Mouse (Mus musculus): ENCODE results near the gene Gk2.

The Gk2 gene

GRCm38 (mm10) chr5:97456816-97457215 is at the start of gene Gk2:
Gk2 (minus strand) TSS chr5:97457021.
- DNase-seq = no peak

GRCm38 (mm10) chr5:97498041-97498440 is 41.2 kb upstream of the Gk2 start:
- no peak for DNase-seq

DNA sequence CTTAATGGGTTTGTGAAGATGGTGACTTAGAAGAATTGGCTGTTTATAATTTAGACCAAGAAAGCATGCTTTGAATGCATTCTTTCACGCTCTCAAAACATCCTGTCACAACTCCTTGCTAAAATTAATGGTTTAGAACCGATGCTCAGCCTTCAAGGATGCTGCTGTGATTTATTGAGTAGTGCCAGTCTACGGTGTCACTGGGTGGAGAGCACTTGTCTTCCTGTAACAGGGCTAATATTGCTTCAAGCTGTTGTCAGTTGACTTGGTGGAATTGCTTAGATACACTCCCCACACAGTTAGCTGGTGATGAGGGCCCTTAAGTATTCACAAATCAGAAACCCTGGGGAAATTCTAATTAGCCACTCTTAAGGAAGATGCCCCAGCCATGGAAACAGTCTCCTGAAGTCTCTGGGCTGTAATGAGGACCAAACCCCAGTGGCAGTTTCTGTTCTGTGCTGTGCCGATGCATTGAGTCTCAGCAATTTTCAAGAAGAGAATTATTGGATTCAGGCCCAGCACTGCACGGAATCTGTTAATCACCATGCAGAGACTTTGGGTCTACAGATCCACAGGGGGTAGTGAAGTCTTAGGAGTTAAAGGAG is 38.8 kb upstream of the Gk2 start:
- no peak for DNase-seq

- no peak for DNase-seq
Observed at GRCm38 (mm10) chr5:97493421-97493820, 36.6 kb upstream of the Gk2 start.

- DNase-seq = no peak
Observed at GRCm38 (mm10) chr5:97486141-97486540, 29.3 kb upstream of the Gk2 start.

- DNase-seq = no peak
Observed at GRCm38 (mm10) chr5:97479991-97480390, 23.2 kb upstream of the Gk2 start.

- DNase-seq = no peak
Observed at GRCm38 (mm10) chr5:97467246-97467645, 10.4 kb upstream of the Gk2 start.

DNA sequence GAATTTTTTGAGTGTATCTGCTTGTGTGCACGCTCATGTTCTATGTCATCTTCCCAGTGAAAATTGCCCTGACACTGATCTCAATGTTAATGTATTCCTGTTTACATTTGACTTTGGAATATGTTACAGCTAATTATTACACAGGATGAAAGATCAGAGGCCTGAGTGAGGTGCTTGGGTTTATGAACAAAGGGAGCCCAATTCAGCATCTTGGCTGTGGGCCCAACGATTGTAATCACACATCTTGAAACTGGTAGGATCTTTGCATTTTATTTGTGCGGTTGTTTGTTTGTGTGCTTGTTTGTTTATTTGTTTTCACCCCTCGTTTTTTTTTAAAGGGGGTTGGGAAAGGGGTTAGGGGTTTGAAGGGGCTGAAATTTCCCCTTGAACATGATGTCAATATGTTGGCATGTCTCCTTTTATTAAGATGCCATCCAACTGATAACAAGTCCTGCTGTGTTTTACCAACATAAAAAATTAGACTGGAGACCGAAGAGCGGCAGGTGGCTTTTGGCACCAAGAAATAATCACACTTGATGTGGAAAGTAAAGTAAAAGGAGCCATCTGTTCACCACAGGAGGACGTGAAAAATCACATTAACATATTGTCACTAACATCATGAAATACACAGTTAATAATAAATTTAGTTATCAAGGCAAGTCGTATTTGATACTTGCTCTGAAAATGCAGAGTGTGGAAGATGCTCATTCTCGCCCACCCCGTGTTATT is 9.8 kb upstream of the Gk2 start:
- DNase-seq = no peak

- no peak for DNase-seq
Observed at GRCm38 (mm10) chr5:97465956-97466355, 9.1 kb upstream of the Gk2 start.

DNA sequence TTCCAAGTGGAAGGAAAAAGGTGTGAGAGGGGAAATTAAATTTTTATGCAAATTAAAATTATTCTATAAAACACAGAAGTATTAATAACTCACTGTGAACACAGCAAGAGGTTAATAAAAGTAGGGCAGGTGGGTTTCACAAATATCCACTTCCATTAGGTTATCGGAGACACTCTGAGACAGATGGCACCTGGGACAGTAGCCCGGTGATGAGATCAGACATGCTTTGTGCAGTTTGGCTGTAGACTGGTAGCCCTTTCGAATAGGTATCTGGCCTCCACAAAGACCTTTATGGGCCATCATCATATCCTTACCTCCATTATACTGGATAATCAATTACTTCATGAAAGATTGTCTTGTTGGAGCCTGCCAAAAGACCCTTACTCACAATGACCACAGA is 6.0 kb upstream of the Gk2 start:
- no peak for DNase-seq

DNA sequence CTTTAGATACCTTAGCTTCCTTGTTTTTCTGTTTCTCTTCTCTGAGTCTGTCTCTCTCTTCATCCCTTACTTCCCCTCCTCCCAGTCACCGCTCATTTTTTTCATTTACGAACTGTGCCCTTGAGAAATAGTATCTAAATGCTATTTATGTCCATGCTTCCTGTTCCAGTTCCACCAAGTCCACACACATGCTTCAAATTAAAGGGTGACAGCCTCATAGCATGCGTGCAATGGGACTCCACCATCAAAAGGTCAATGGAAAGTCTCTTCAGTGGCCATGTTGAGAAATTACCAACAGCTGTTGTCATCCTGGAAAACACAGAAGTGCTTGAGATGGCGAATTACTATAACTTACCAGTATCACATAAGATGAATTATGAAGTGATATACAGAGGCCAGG is 5.4 kb downstream of the Gk2 start:
- no peak for DNase-seq

DNA sequence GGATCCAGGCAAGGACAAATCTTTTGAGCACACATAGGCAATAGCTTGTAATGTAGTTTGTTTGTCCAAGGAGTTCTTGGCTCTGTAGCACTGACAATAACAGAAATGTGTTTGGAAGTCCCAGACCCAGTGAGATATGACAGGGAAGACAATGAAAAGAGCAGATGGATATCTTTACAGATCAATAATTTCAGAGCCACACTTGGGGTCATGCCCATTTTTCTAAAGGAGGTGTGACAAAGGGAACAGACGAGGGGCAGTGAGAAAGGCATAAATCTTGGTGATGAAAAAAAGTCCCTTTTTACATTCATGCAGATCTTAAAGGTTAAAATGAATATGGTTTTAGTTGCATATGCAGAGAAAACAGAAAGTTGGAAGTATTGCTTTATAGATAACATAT is 12.6 kb downstream of the Gk2 start:
- no peak for DNase-seq

DNA sequence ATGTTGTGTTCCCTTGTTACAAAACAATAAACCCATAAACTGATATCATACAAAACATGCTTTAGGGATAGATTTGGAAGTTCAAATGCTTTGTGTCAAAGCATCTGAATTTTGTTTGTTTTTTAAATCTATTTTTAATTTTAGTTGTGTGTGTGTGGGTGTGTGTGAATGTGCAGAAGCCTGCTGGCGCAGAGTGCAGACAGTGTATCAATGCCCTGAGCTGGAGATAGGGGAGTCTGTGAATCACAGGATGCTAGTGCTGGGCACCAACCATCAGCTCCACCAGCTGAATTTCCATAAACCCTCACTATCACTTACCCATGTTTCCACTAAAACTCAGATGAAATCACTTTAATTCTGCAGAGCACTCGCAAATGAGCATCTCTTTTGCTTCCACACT is 24.3 kb downstream of the Gk2 start:
- no peak for DNase-seq

DNA sequence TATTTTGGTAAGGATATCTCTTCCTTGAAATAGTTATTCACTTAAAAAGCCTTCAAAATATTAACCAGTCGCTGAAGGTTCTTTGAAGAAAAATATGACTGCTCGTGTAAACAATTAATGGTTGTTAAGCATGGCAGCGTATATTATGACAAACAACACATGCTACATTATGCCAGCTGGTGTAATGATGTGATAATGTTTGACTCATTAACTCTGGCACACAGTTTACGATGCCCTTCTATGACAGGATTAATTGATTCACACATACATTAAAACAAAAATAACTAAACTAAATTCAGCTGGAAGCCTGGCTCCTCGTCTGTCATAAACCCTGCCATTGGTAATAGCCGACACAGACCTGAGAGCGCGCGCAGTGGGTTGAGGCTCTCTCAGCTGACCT is 26.8 kb downstream of the Gk2 start:
- DNase-seq = no peak

DNA sequence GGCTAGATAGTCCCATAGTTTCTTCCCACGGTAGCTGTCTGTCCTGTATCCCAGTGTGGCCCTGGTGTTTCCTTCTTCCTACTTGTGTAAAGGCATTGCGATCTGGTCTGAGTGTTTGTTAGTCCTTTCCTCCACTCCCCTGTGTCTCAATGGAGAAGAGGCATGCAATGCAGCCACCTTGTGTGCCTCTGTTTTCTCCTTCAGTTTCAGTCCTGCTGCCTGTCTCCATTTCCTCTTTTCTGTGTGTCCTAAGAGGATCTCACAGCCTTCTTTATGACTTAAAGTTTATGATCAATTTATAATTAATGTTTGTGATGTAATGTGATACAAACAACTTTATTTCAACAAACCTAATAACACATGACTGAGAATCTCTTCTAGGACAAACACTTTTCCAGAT is 35.2 kb downstream of the Gk2 start:
- DNase-seq = no peak

- DNase-seq = no peak
Observed at GRCm38 (mm10) chr5:97417185-97417584, 39.6 kb downstream of the Gk2 start.

GRCm38 (mm10) chr5:97415837-97416236 is 41.0 kb downstream of the Gk2 start:
- no peak for DNase-seq

DNA sequence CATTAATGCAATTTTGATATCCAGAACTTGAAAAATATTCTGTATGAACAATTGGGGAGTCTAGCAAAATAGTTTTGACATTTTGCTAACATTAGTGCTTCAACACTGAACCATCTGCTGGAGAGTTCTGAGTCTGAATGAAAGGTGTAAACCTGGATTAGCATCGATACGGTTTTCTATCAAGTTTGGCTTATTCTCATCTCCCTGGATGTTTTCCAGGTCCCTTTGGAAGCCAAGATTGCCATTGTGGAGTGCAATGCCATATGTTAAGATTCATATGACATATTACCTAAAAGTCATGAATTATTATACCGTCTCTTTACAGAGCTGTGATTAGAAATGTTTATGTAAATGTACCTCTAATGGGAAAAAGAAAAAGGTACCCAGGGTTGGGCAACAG is 43.1 kb downstream of the Gk2 start:
- no peak for DNase-seq

DNA sequence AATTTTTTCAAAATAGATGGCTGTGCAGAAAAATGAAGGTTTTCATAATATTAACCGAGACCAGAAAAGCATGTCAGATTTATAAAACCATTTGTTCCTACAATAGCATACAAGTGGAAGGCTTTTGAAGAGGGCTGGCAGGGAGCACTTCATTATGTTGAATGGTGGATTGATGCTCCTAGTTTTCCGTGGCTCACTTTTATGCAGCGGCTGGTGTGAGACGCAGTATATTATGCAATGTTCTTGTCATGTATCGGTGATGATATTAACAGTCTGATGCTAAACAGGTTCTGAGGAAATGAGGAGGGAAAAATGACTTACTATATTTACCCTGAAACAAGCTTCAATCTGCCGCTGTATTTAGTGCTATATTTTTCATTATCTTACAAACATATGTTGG is 46.6 kb downstream of the Gk2 start:
- no peak for DNase-seq

DNA sequence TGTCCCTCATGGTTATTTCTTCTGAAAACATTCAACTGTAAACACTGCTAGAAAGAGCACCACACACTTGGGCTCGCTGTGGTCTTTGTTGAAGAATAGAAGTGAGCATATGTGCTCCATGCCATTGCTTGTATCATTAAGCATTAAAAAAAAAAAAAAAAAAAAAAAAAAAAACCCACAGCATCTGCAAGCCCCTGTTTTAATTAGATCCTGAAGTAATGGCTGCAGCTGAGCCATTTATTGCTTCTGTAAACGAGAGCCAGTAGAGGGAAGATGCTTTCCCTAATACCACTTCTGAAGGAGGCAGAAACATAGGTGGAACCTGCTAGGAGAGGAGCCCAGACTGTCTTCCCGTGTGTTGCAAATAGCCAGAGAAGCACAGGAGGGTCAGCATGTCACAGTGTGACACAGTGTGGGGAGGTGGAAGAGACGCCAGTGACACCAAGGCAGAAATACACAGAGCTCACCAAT is 47.6 kb downstream of the Gk2 start:
- DNase-seq = no peak
